Mouse (Mus musculus) testis, adult 10 weeks (tissue): ENCODE results near the gene Cir1. TPM values are rescaled to one million over a fixed set of nuclear protein-coding genes. Genes with fewer than 3 reads are reported as not detected.

Experiments
- polyA plus RNA-seq: library from polyadenylated mRNA; stranded (reverse); fragments of 350-450 nt; fragmentation: Illumina TruSeq; extraction: RNeasy Lipid Tissue Mini Kit (QIAGEN cat#74804); gene quantifications from one replicate; pipeline ENCODE4 v1.2.3, GENCODE M21; 2014; ENCODE audit warnings: low read depth, low replicate concordance

Cir1 gene
- 190 TPM for polyA plus RNA-seq

DNA sequence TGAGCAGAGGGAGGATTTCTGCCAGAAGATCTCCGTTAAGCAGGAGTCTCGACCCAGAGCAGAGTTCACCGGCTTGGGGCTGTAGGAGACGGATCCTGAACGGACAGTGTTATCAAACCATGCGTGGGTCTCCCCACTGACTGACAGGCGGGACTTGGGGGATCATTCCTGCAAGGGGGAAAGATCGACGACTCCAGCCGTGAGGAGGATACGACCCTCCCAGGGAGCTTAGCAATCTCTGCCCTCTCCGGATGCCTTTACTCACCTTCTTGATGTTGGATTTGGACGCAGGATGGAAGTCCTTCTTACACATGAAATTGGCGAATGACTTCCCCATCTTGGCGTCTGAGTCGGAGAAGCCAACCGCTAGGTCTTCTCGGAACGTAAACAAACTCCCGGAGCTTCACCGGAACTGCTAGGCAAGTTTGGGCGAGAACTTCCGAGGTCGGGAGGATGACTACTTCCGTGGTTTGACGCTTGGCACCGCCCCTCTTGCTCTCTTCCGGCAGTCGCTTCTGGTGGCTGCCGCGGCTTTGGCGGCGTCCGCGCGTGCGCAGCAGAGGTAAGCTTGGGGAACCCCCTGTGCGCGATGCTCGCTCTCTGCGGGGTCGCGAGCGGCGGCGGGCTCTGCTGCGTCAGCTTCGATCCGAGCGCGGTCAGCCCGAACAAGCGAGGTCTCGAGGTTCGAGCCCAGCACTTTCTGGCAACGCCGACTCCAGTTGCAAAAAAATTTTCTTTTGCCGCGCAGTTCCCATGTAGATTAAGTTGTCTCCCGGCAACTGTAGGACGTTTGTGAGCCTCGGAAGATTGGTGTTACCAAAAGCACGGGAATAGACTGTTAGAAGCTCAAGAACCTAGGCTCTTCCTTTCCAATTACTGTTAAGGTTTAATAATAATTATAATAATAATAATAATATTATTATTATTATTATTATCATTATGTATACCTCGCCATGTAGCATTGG lies at the start of gene Cir1, which contains the start of gene Scrn3:
Gene Cir1, minus strand, starts transcription at position 550 of the 965 bp plus-strand sequence.
Gene Scrn3, plus strand, starts transcription at position 450 of the 965 bp plus-strand sequence.

DNA sequence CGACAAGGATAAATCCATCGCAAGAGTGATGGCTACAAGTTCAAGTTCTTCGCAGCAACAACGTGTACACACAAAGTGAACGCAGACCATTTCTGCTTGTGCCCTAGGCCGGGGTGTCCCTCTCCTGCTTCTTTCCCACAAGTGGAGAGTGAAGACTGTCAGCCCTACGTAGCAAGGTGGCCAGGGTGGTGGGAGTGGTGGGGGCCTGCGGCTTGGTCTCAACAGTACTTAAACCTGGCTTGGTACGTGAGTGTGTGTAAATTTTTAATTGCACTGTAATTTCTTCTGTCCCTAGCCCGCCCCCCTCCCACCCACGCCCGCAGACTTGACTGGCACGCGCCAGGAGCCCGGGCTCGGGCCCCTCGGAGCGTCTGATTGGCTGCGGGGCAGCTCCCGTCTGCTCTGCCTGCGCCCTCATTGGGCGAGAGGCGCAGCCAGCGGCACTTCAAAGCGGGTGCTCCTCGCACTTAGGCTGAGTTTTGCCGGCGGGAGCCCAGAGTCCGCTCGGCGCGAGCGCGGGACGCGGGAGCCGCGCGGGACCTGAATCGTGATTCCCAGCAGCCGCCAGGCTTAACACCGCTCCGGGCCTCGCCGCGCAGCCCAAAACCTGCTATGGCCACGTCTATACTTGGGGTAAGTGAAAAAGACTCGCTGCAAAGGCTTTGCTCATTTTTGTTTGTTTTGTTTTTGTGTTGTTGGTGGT lies 40.9 kb downstream of the Cir1 start, which contains the start of gene Sp9:
Gene Sp9, plus strand, starts transcription at position 467 of the 703 bp plus-strand sequence.

Other genes with a start within 250 kb of the Cir1 start
- 70.5 TPM for gene Ola1, start 93.8 kb downstream of the Cir1 start, polyA plus RNA-seq
- gene Sp9, start 40.8 kb downstream of the Cir1 start, polyA plus RNA-seq, result 0.28 TPM
- gene Scrn3, start 100 bp downstream of the Cir1 start, polyA plus RNA-seq, result 10.1 TPM
- gene Gpr155, start 73.9 kb upstream of the Cir1 start, polyA plus RNA-seq, result 1.9 TPM
- 1.2 TPM for gene Wipf1, start 217.0 kb upstream of the Cir1 start, polyA plus RNA-seq